Mouse (Mus musculus): ENCODE data around the gene Zyx. TPM values are rescaled to one million over a fixed set of nuclear protein-coding genes. Genes with fewer than 3 reads are reported as not detected.

The Zyx gene
- polyA plus RNA-seq, 1 experiment from 2014 or later = 113 TPM

- Histone ChIP-seq H3K9ac (ENCODE audit: low read depth, low read length) (no peak overlapping the region), H3K9me3 (ENCODE audit: control insufficient read depth, low read length) (no peaks in the 10 kb centered on the region), H3K4me1 (replicated peaks; ENCODE audit: control insufficient read depth, insufficient read depth, low read length) (peaks cover 10% of the 10 kb centered on the region; the same call in 1 of the 2 replicates), H3K4me2 (no peak overlapping the region), H3K27ac (ENCODE audit: low read depth, low read length) (no peak overlapping the region), H3K36me3 (ENCODE audit: control insufficient read depth, insufficient read depth, low read length) (peaks cover 17% of the 10 kb centered on the region), H3K27me3 (replicated peaks; ENCODE audit: control insufficient read depth, insufficient read depth, low read length) (no peaks in the 10 kb centered on the region), H3K4me3 (ENCODE audit: low read depth, low read length) (no peak overlapping the region)
- 88% methylated on average over 13 of the region's 13 CpGs for WGBS
- no peak for ATAC-seq (replicated peaks; ENCODE audit: low FRiP score)
- no peak for DNase-seq (ENCODE audit: low spot score)
Measured at GRCm38 (mm10) chr6:42361041-42361895, 11.8 kb downstream of the Zyx start.

GRCm38 (mm10) chr6:42362074-42362473, 12.6 kb downstream of the Zyx start:
- Histone ChIP-seq H3K27ac (ENCODE audit: low read depth, low read length) (no peak overlapping the region), H3K27me3 (replicated peaks; ENCODE audit: control insufficient read depth, insufficient read depth, low read length) (no peaks in the 10 kb centered on the region), H3K4me2 (no peak overlapping the region), H3K36me3 (ENCODE audit: control insufficient read depth, insufficient read depth, low read length) (peaks cover 9% of the 10 kb centered on the region; the same call in 1 of the 2 replicates), H3K4me1 (replicated peaks; ENCODE audit: control insufficient read depth, insufficient read depth, low read length) (peaks cover 10% of the 10 kb centered on the region; the same call in 1 of the 2 replicates), H3K9ac (ENCODE audit: low read depth, low read length) (no peak overlapping the region), H3K4me3 (ENCODE audit: low read depth, low read length) (no peak overlapping the region), H3K9me3 (ENCODE audit: control insufficient read depth, low read length) (no peaks in the 10 kb centered on the region)
- no peak for DNase-seq (ENCODE audit: low spot score)
- WGBS = 62% methylated on average over 1 of the region's 1 CpGs
- no peak for ATAC-seq (replicated peaks; ENCODE audit: low FRiP score)

GRCm38 (mm10) chr6:42362497-42362896, 13.1 kb downstream of the Zyx start:
- H3K9ac ChIP-seq (ENCODE audit: low read depth, low read length) = no peak overlapping the region
- H3K27ac ChIP-seq (ENCODE audit: low read depth, low read length) = no peak overlapping the region
- no peaks in the 10 kb centered on the region for H3K27me3 ChIP-seq (replicated peaks; ENCODE audit: control insufficient read depth, insufficient read depth, low read length)
- DNase-seq (ENCODE audit: low spot score) (no peak), ATAC-seq (replicated peaks; ENCODE audit: low FRiP score) (peak; percentile 33; the same call in 1 of the 2 replicates)
- H3K36me3 ChIP-seq (ENCODE audit: control insufficient read depth, insufficient read depth, low read length) = peaks cover 8% of the 10 kb centered on the region; the same call in 1 of the 2 replicates
- 78% methylated on average over 1 of the region's 1 CpGs for WGBS
- H3K9me3 ChIP-seq (ENCODE audit: control insufficient read depth, low read length) = no peaks in the 10 kb centered on the region
- peaks cover 10% of the 10 kb centered on the region; the same call in 1 of the 2 replicates for H3K4me1 ChIP-seq (replicated peaks; ENCODE audit: control insufficient read depth, insufficient read depth, low read length)
- H3K4me3 ChIP-seq (ENCODE audit: low read depth, low read length) = no peak overlapping the region
- no peak overlapping the region for H3K4me2 ChIP-seq

GRCm38 (mm10) chr6:42362974-42363373, 13.5 kb downstream of the Zyx start:
- no peak overlapping the region for H3K9ac ChIP-seq (ENCODE audit: low read depth, low read length)
- peaks cover 5% of the 10 kb centered on the region; the same call in 1 of the 2 replicates for H3K36me3 ChIP-seq (ENCODE audit: control insufficient read depth, insufficient read depth, low read length)
- 38% methylated on average over 3 of the region's 3 CpGs for WGBS
- no peaks in the 10 kb centered on the region for H3K27me3 ChIP-seq (replicated peaks; ENCODE audit: control insufficient read depth, insufficient read depth, low read length)
- no peak overlapping the region for H3K27ac ChIP-seq (ENCODE audit: low read depth, low read length)
- H3K4me2 ChIP-seq = no peak overlapping the region
- H3K4me3 ChIP-seq (ENCODE audit: low read depth, low read length) = no peak overlapping the region
- H3K4me1 ChIP-seq (replicated peaks; ENCODE audit: control insufficient read depth, insufficient read depth, low read length) = peaks cover 8% of the 10 kb centered on the region; the same call in 1 of the 2 replicates
- H3K9me3 ChIP-seq (ENCODE audit: control insufficient read depth, low read length) = no peaks in the 10 kb centered on the region
- ATAC-seq (replicated peaks; ENCODE audit: low FRiP score) = no peak
- DNase-seq (ENCODE audit: low spot score) = no peak

GRCm38 (mm10) chr6:42364066-42364465, 14.6 kb downstream of the Zyx start:
- H3K4me2 ChIP-seq = no peak overlapping the region
- no peaks in the 10 kb centered on the region for H3K27me3 ChIP-seq (replicated peaks; ENCODE audit: control insufficient read depth, insufficient read depth, low read length)
- no peak overlapping the region for H3K9ac ChIP-seq (ENCODE audit: low read depth, low read length)
- no peak overlapping the region for H3K4me3 ChIP-seq (ENCODE audit: low read depth, low read length)
- H3K36me3 ChIP-seq (ENCODE audit: control insufficient read depth, insufficient read depth, low read length) = 0 out of 2 replicates have a peak, but pooled peaks cover 3% of the 10 kb centered on the region
- DNase-seq (ENCODE audit: low spot score) (no peak), ATAC-seq (replicated peaks; ENCODE audit: low FRiP score) (no peak)
- H3K9me3 ChIP-seq (ENCODE audit: control insufficient read depth, low read length) = no peaks in the 10 kb centered on the region
- H3K27ac ChIP-seq (ENCODE audit: low read depth, low read length) = no peak overlapping the region
- H3K4me1 ChIP-seq (replicated peaks; ENCODE audit: control insufficient read depth, insufficient read depth, low read length) = peaks cover 6% of the 10 kb centered on the region; the same call in 1 of the 2 replicates
- WGBS = 73% methylated on average over 4 of the region's 4 CpGs

- Histone ChIP-seq H3K4me3 (ENCODE audit: low read depth, low read length) (no peak overlapping the region), H3K27ac (ENCODE audit: low read depth, low read length) (no peak overlapping the region), H3K27me3 (replicated peaks; ENCODE audit: control insufficient read depth, insufficient read depth, low read length) (no peaks in the 10 kb centered on the region), H3K4me2 (no peak overlapping the region), H3K9ac (ENCODE audit: low read depth, low read length) (no peak overlapping the region), H3K36me3 (ENCODE audit: control insufficient read depth, insufficient read depth, low read length) (0 out of 2 replicates have a peak, but pooled peaks cover 3% of the 10 kb centered on the region), H3K4me1 (replicated peaks; ENCODE audit: control insufficient read depth, insufficient read depth, low read length) (peaks cover 6% of the 10 kb centered on the region; the same call in 1 of the 2 replicates), H3K9me3 (ENCODE audit: control insufficient read depth, low read length) (no peaks in the 10 kb centered on the region)
- WGBS = 87% methylated on average over 15 of the region's 15 CpGs
- ATAC-seq (replicated peaks; ENCODE audit: low FRiP score) (no peak), DNase-seq (ENCODE audit: low spot score) (no peak)
Measured at GRCm38 (mm10) chr6:42364607-42365006, 15.2 kb downstream of the Zyx start.

- H3K4me2 ChIP-seq = no peak overlapping the region
- 0 out of 2 replicates have a peak, but pooled peaks cover 3% of the 10 kb centered on the region for H3K36me3 ChIP-seq (ENCODE audit: control insufficient read depth, insufficient read depth, low read length)
- 82% methylated on average over 6 of the region's 6 CpGs for WGBS
- H3K27me3 ChIP-seq (replicated peaks; ENCODE audit: control insufficient read depth, insufficient read depth, low read length) = no peaks in the 10 kb centered on the region
- peaks cover 6% of the 10 kb centered on the region; the same call in 1 of the 2 replicates for H3K4me1 ChIP-seq (replicated peaks; ENCODE audit: control insufficient read depth, insufficient read depth, low read length)
- no peak overlapping the region for H3K27ac ChIP-seq (ENCODE audit: low read depth, low read length)
- ATAC-seq (replicated peaks; ENCODE audit: low FRiP score) (no peak), DNase-seq (ENCODE audit: low spot score) (no peak)
- H3K9me3 ChIP-seq (ENCODE audit: control insufficient read depth, low read length) = no peaks in the 10 kb centered on the region
- H3K9ac ChIP-seq (ENCODE audit: low read depth, low read length) = no peak overlapping the region
- H3K4me3 ChIP-seq (ENCODE audit: low read depth, low read length) = no peak overlapping the region
Measured at GRCm38 (mm10) chr6:42365215-42365614, 15.8 kb downstream of the Zyx start.

- Histone ChIP-seq H3K27ac (ENCODE audit: low read depth, low read length) (no peak overlapping the region), H3K9me3 (ENCODE audit: control insufficient read depth, low read length) (no peaks in the 10 kb centered on the region), H3K4me1 (replicated peaks; ENCODE audit: control insufficient read depth, insufficient read depth, low read length) (no peaks in the 10 kb centered on the region), H3K4me3 (ENCODE audit: low read depth, low read length) (no peak overlapping the region), H3K27me3 (replicated peaks; ENCODE audit: control insufficient read depth, insufficient read depth, low read length) (no peaks in the 10 kb centered on the region), H3K36me3 (ENCODE audit: control insufficient read depth, insufficient read depth, low read length) (no peaks in the 10 kb centered on the region), H3K4me2 (no peak overlapping the region), H3K9ac (ENCODE audit: low read depth, low read length) (no peak overlapping the region)
- 31% methylated on average over 3 of the region's 3 CpGs for WGBS
- ATAC-seq (replicated peaks; ENCODE audit: low FRiP score) (no peak), DNase-seq (ENCODE audit: low spot score) (no peak)
Measured at GRCm38 (mm10) chr6:42369870-42370269, 20.4 kb downstream of the Zyx start.

Measured in liver, embryonic 11.5 days (tissue).